Mouse (Mus musculus) testis, adult 2 months (tissue): ENCODE results near the gene Ubxn7. TPM values are rescaled to one million over a fixed set of nuclear protein-coding genes. Genes with fewer than 3 reads are reported as not detected.
A peak's percentile ranks its signal among the peaks of the same experiment; 100 is the strongest.
"Not testable (repeated sequence)": the region's sequence is repeated elsewhere in the genome, so short reads cannot be mapped to it uniquely, and the experiment has no call there.

Experiments
- H3K27ac ChIP-seq: fragments of 200-500 bp; 2 replicates; pipeline ENCODE4 v1.5.1; 2012; ENCODE audit warnings: low read depth, low read length; ENCODE audit not compliant: control insufficient read depth, insufficient read depth
- H3K27me3 ChIP-seq: fragments of 200-500 bp; 2 replicates; pipeline ENCODE4 v1.6.1; 2012; ENCODE audit warnings: mild to moderate bottlenecking, low read length, moderate library complexity; ENCODE audit not compliant: control insufficient read depth, insufficient read depth
- H3K36me3 ChIP-seq: fragments of 200-500 bp; 2 replicates; pipeline ENCODE4 v1.6.1; 2012; ENCODE audit warnings: mild to moderate bottlenecking, low read length; ENCODE audit not compliant: control insufficient read depth, insufficient read depth
- H3K4me1 ChIP-seq: fragments of 200-500 bp; 2 replicates; pipeline ENCODE4 v1.6.1; 2012; ENCODE audit warnings: low read length; ENCODE audit not compliant: control insufficient read depth, insufficient read depth
- H3K4me3 ChIP-seq: fragments of 200-500 bp; 2 replicates; pipeline ENCODE4 v1.5.1; 2012; ENCODE audit warnings: low read depth, mild to moderate bottlenecking, low read length, moderate library complexity, mixed read lengths; ENCODE audit not compliant: control insufficient read depth
- CTCF ChIP-seq: fragments of 200-500 bp; IDR thresholded peaks from 2 replicates; pipeline ENCODE4 v1.5.1; 2012; ENCODE audit warnings: low read depth, mild to moderate bottlenecking, inconsistent platforms, low read length, moderate library complexity; ENCODE audit not compliant: control insufficient read depth, insufficient read depth, insufficient replicate concordance
- POLR2A ChIP-seq: fragments of 200-500 bp; IDR thresholded peaks from 2 replicates; pipeline ENCODE4 v1.6.1; 2012; ENCODE audit warnings: low read depth, mild to moderate bottlenecking, inconsistent platforms, low read length, moderate library complexity; ENCODE audit not compliant: control insufficient read depth
- polyA plus RNA-seq: library from polyadenylated mRNA; depleted of rRNA; stranded (reverse); fragments of >200 nt; gene quantifications from 2 replicates; pipeline ENCODE4 v1.2.3, GENCODE M21; 2012; rRNA removed

Ubxn7 gene
- 13.4 and 16.6 TPM in 2 replicates for polyA plus RNA-seq

GRCm38 (mm10) chr16:32332040-32332555 is at the start of gene Ubxn7:
TSS of gene Ubxn7 (plus strand) at chr16:32332257.
- Histone ChIP-seq H3K27me3 (no peaks in the 10 kb centered on the region), H3K36me3 (no peaks in the 10 kb centered on the region), H3K4me3 (peak within 1 kb of the TSS; percentile 93), H3K4me1 (peaks cover 8% of the 10 kb centered on the region), H3K27ac (peak within 1 kb of the TSS; percentile 95)
- no peak for TF ChIP-seq CTCF
- peak; percentile 88 for TF ChIP-seq POLR2A

DNA sequence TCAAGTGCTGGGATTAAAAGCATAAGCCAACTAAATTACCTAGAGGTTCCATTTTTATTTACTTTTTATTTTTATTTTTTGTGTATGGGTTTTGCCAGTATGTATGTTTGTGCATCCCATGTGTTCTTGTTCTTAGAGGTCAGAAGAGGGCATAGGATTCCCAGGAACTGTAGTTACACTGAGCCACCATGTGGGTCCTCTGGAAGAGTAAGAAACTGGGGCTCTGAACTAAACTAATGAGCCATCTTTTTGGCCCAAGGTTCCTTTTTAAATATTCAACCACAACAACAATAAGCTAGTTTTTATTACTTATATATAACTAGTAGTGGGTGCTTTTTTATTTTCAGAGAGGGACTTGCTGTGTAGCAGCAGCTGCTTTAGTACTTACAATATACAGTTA is 49.4 kb upstream of the Ubxn7 start:
- no peaks in the 10 kb centered on the region for H3K27me3 ChIP-seq
- peaks cover 5% of the 10 kb centered on the region for H3K36me3 ChIP-seq
- no peaks in the 10 kb centered on the region for H3K4me1 ChIP-seq
- no peak overlapping the region for H3K4me3 ChIP-seq
- no peak overlapping the region for H3K27ac ChIP-seq
- TF ChIP-seq POLR2A (no peak), CTCF (no peak)

- Histone ChIP-seq H3K27ac (no peak overlapping the region), H3K4me1 (no peaks in the 10 kb centered on the region), H3K4me3 (no peak overlapping the region), H3K36me3 (peaks cover 1% of the 10 kb centered on the region; the same call in 1 of the 2 replicates), H3K27me3 (no peaks in the 10 kb centered on the region)
- TF ChIP-seq CTCF: no peak
- TF ChIP-seq POLR2A: no peak
Observed at GRCm38 (mm10) chr16:32291821-32292220, 40.2 kb upstream of the Ubxn7 start.

GRCm38 (mm10) chr16:32299617-32300016 is 32.4 kb upstream of the Ubxn7 start:
- H3K36me3 ChIP-seq, H3K4me1 ChIP-seq, H3K27ac ChIP-seq, H3K4me3 ChIP-seq, H3K27me3 ChIP-seq: not testable (repeated sequence)

GRCm38 (mm10) chr16:32303046-32303445 is 29.0 kb upstream of the Ubxn7 start:
- Histone ChIP-seq H3K4me3 (no peak overlapping the region), H3K4me1 (no peaks in the 10 kb centered on the region), H3K36me3 (no peaks in the 10 kb centered on the region), H3K27ac (no peak overlapping the region), H3K27me3 (no peaks in the 10 kb centered on the region)
- TF ChIP-seq POLR2A (no peak), CTCF (no peak)

GRCm38 (mm10) chr16:32303886-32304285 is 28.2 kb upstream of the Ubxn7 start:
- TF ChIP-seq POLR2A: no peak
- no peak for TF ChIP-seq CTCF
- H3K36me3 ChIP-seq: no peaks in the 10 kb centered on the region
- H3K27ac ChIP-seq: no peak overlapping the region
- no peak overlapping the region for H3K4me3 ChIP-seq
- H3K27me3 ChIP-seq: no peaks in the 10 kb centered on the region
- no peaks in the 10 kb centered on the region for H3K4me1 ChIP-seq

- H3K4me3 ChIP-seq: no peak overlapping the region
- no peaks in the 10 kb centered on the region for H3K36me3 ChIP-seq
- H3K27ac ChIP-seq: no peak overlapping the region
- H3K27me3 ChIP-seq: no peaks in the 10 kb centered on the region
- peaks cover 5% of the 10 kb centered on the region for H3K4me1 ChIP-seq
- TF ChIP-seq POLR2A (no peak), CTCF (no peak)
Observed at GRCm38 (mm10) chr16:32311970-32312369, 20.1 kb upstream of the Ubxn7 start.

DNA sequence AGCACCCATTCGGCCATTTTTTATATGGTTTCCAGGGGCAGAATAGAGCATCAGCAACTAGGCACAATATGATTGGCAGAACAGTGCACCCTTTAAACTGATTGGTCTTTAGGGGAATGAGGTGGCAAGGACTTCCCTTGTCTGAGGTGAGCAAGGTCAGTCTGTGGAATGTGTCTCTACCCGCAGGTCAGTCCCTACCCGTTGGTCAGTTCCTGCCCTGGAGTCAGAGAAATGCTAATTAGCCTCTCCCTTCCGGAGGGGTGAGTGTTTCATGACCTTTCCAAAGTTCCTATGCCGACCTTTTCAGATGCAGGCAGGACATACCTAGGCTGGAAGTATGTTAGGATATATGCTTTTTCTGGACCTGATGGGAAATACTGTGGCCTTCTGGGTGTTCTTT is 19.7 kb upstream of the Ubxn7 start:
- TF ChIP-seq CTCF (no peak), POLR2A (no peak)
- Histone ChIP-seq H3K36me3 (no peaks in the 10 kb centered on the region), H3K4me1 (peaks cover 5% of the 10 kb centered on the region), H3K27ac (no peak overlapping the region), H3K27me3 (no peaks in the 10 kb centered on the region), H3K4me3 (no peak overlapping the region)
